Mouse (Mus musculus) MEL (cell line): Measurements from ENCODE around the gene Ebf4.
A peak's percentile ranks its signal among the peaks of the same experiment; 100 is the strongest.

ENCODE experiments used
- CTCF ChIP-seq, 3 experiments: IDR thresholded peaks in 2 of 3; conservative IDR thresholded peaks in 1 of 3; 2 replicates each; pipeline ENCODE4 v1.5.1; 2011 to 2012; ENCODE audit warnings: low read length in 3 of 3, low read depth in 2 of 3, mild to moderate bottlenecking in 2 of 3, improper control_type of control experiment in 1 of 3, inconsistent platforms in 1 of 3, mixed read lengths in 1 of 3, moderate library complexity in 1 of 3; ENCODE audit not compliant: control insufficient read depth in 1 of 3, insufficient read depth in 1 of 3, poor library complexity in 1 of 3, severe bottlenecking in 1 of 3
- EP300 ChIP-seq, 2 experiments: IDR thresholded peaks; 2 replicates each; pipeline ENCODE4 v1.6.1; 2011; ENCODE audit warnings: improper control_type of control experiment in 2 of 2, low read length in 2 of 2, low read depth in 1 of 2, mild to moderate bottlenecking in 1 of 2
- HCFC1 ChIP-seq: IDR thresholded peaks from 2 replicates; pipeline ENCODE4 v1.6.1; 2012; ENCODE audit warnings: low read depth, mild to moderate bottlenecking, inconsistent platforms, low read length, improper control_type of control experiment, moderate library complexity
- MAFK ChIP-seq: IDR thresholded peaks from 2 replicates; pipeline ENCODE4 v1.6.1; 2011; ENCODE audit warnings: low read depth, mild to moderate bottlenecking, low read length, improper control_type of control experiment, borderline replicate concordance
- MXI1 ChIP-seq: IDR thresholded peaks from 2 replicates; pipeline ENCODE4 v1.6.1; 2011; ENCODE audit warnings: mild to moderate bottlenecking, low read depth, low read length, improper control_type of control experiment
- MYC ChIP-seq: IDR thresholded peaks from 2 replicates; pipeline ENCODE4 v1.6.1; 2011; ENCODE audit warnings: low read depth, mild to moderate bottlenecking, low read length, improper control_type of control experiment, moderate library complexity
- NELFE ChIP-seq: IDR thresholded peaks from 2 replicates; pipeline ENCODE4 v1.6.1; 2011; ENCODE audit warnings: low read depth, low read length, improper control_type of control experiment
- NRF1 ChIP-seq: IDR thresholded peaks from 2 replicates; pipeline ENCODE4 v1.6.1; 2014; ENCODE audit warnings: low read depth, mild to moderate bottlenecking, inconsistent platforms, low read length, improper control_type of control experiment, moderate library complexity; ENCODE audit not compliant: poor library complexity, insufficient read depth, severe bottlenecking
- POLR2A ChIP-seq, 2 experiments: IDR thresholded peaks; 2 replicates each; pipeline ENCODE4 v1.6.1; 2011 to 2012; ENCODE audit warnings: low read length in 2 of 2, mild to moderate bottlenecking in 2 of 2, control low read depth in 1 of 2, improper control_type of control experiment in 1 of 2, low read depth in 1 of 2, moderate library complexity in 1 of 2; ENCODE audit not compliant: control insufficient read depth in 1 of 2, insufficient read depth in 1 of 2, poor library complexity in 1 of 2
- SMC3 ChIP-seq: IDR thresholded peaks from 2 replicates; pipeline ENCODE4 v1.6.1; 2011; ENCODE audit warnings: low read depth, low read length, improper control_type of control experiment
- TBP ChIP-seq: IDR thresholded peaks from 2 replicates; pipeline ENCODE4 v1.8.0; 2011; ENCODE audit warnings: low read depth, low read length, improper control_type of control experiment
- UBTF ChIP-seq: IDR thresholded peaks from 2 replicates; pipeline ENCODE4 v1.6.1; 2012; ENCODE audit warnings: low read depth, mild to moderate bottlenecking, inconsistent platforms, low read length, improper control_type of control experiment, moderate library complexity, borderline replicate concordance; ENCODE audit not compliant: insufficient read depth

DNA sequence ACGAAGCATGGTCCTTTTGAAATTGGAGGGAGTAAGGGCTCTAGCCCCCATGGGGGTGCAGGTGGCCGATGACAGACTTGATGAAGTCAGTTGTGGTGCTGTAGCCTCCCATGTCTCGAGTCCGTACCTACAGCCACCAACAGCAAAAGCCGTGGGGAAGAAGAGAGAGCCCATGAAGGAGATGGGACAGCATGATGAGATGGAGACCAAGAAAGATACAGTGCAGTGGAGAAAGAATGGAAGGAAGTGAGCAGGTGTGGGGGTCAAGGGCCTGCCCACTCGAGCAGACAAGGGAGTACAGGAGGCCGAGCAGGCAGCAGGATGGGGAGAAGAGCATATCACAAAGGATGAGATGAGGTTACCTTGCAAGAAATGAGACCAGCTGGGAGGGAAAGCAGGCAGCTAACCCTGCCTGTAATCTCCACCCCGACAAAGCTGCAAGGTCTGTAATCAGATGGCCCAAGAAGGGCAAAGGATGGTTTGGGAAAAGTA lies 15.3 kb upstream of the Ebf4 start:
- peak; percentile 1; the same call in 1 of the 2 replicates for TF ChIP-seq SMC3
- TF ChIP-seq CTCF (IDR thresholded peaks at IDR 0.05 in 2 of 3, conservative IDR thresholded peaks at IDR 0.05 in 1 of 3; ENCODE audit: control insufficient read depth in 1 of 3, insufficient read depth in 1 of 3, low read depth in 2 of 3, low read length in 3 of 3, poor library complexity in 1 of 3, severe bottlenecking in 1 of 3): no peak
- TF ChIP-seq HCFC1: peak; percentile 4; the same call in 1 of the 2 replicates
- no peak; a peak in 1 of 4 replicates for TF ChIP-seq EP300 (IDR thresholded peaks at IDR 0.05; ENCODE audit: low read depth in 1 of 2, low read length in 2 of 2)
- TF ChIP-seq TBP: no peak
- peak; percentile 67 to 79; a peak in 3 of 4 replicates for TF ChIP-seq POLR2A (IDR thresholded peaks at IDR 0.05; ENCODE audit: control insufficient read depth in 1 of 2, insufficient read depth in 1 of 2, low read depth in 1 of 2, low read length in 2 of 2, poor library complexity in 1 of 2)
- peak; percentile 33; the same call in 1 of the 2 replicates for TF ChIP-seq MAFK
- no peak for TF ChIP-seq UBTF
- no peak for TF ChIP-seq NRF1
- TF ChIP-seq MYC: no peak; the same call in 1 of the 2 replicates
- TF ChIP-seq NELFE: peak; percentile 58
- peak; percentile 55; the same call in 1 of the 2 replicates for TF ChIP-seq MXI1
